Mouse (Mus musculus): ENCODE data around the gene Ccdc181. TPM values are rescaled to one million over a fixed set of nuclear protein-coding genes. Genes with fewer than 3 reads are reported as not detected.
"Not testable (repeated sequence)": the region's sequence is repeated elsewhere in the genome, so short reads cannot be mapped to it uniquely, and the experiment has no call there.

Ccdc181 gene
- 1 to 10 TPM; 8.6 to 9.2 TPM for total RNA-seq (2021)
- 2.7 TPM in 2 replicates for polyA plus RNA-seq (2012; rRNA removed)
- long read RNA-seq, transcript Ccdc181-201 (6 exons, 1,909 nt): major isoform, 7 of 9 reads
- long read RNA-seq, partial matches to known transcripts: 0 of 9 reads
- long read RNA-seq, other reads (novel, unspliced or antisense): 2 of 9 reads

DNA sequence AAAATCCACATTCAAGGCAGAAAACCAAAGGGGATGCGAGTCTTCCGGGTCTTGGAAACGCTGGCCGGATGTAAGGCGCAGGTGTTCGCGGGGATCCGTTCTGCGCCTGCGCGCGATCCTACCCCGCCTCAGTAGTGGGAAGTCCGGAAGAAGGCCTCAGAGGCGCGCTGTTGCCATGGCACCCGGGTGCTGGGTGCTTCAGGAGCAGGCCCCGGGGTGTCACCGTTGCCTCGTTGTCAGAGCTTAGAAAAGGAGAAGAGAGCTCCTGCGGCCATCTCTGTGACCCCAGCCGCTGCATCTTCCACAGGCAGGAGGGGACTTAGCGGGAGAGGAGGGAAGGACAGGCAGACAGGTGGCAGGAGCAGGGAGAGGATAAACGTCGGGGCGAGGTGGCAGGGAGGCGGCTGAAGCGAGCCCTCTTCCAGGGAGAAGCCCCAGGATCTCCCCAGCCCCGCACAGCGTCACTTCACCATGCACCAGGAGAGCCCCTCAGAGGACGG is at the start of gene Ccdc181:
Ccdc181 (plus strand) TSS at position 131 of the 500 bp plus-strand sequence.
- Histone ChIP-seq H3K27me3 (ENCODE audit: control insufficient read depth, insufficient read depth, low read length) (no peaks in the 10 kb centered on the region), H3K27ac (0 out of 2 replicates have a peak within 1 kb of the TSS, but pooled peaks have one; percentile 1), H3K4me1 (ENCODE audit: control insufficient read depth, insufficient read depth, low read length) (no peaks in the 10 kb centered on the region), H3K79me2 (replicated peaks; ENCODE audit: control insufficient read depth, insufficient read depth, low read length) (no peaks in the 10 kb centered on the region), H3K36me3 (ENCODE audit: control insufficient read depth, insufficient read depth, low read length) (no peaks in the 10 kb centered on the region), H3K9ac (ENCODE audit: low read depth, low read length) (peak within 1 kb of the TSS; percentile 65), H3K4me3 (peak within 1 kb of the TSS; percentile 52)
- intact Hi-C loops (cut with DNase I): loop anchor here (1.0 to 2.0 kb wide), 2 partner anchors 26 to 31 kb away; partner anchors contain the start of genes Blzf1 and Slc19a2
- under 1% methylated on average over 31 of the region's 31 CpGs for WGBS
- no peak for TF ChIP-seq EP300 (IDR thresholded peaks at IDR 0.05; ENCODE audit: insufficient read depth, low read depth, low read length)
- TF ChIP-seq POLR2A (IDR thresholded peaks at IDR 0.05; ENCODE audit: insufficient read depth, low read depth, low read length): peak; percentile 44; the same call in 1 of the 2 replicates
- DNase-seq: peak; percentile 91 to 94

- H3K27ac ChIP-seq; H3K4me1 ChIP-seq (ENCODE audit: control insufficient read depth, insufficient read depth, low read length); H3K9ac ChIP-seq (ENCODE audit: low read depth, low read length); H3K4me3 ChIP-seq; H3K36me3 ChIP-seq (ENCODE audit: control insufficient read depth, insufficient read depth, low read length); DNase-seq; intact Hi-C loops (cut with DNase I); H3K79me2 ChIP-seq (replicated peaks; ENCODE audit: control insufficient read depth, insufficient read depth, low read length); H3K27me3 ChIP-seq (ENCODE audit: control insufficient read depth, insufficient read depth, low read length): not testable (repeated sequence)
- WGBS: 84% methylated on average over 2 of the region's 4 CpGs
Observed at GRCm38 (mm10) chr1:164231937-164232570, 43.3 kb upstream of the Ccdc181 start.

GRCm38 (mm10) chr1:164233447-164233846 is 41.9 kb upstream of the Ccdc181 start:
- WGBS: 69% methylated on average over 1 of the region's 1 CpGs
- TF ChIP-seq CTCF (IDR thresholded peaks at IDR 0.05) (no peak), EP300 (IDR thresholded peaks at IDR 0.05; ENCODE audit: insufficient read depth, low read depth, low read length) (no peak), POLR2A (IDR thresholded peaks at IDR 0.05; ENCODE audit: insufficient read depth, low read depth, low read length) (no peak)
- H3K27ac ChIP-seq: no peak overlapping the region
- intact Hi-C loops (cut with DNase I): no loop called here
- DNase-seq: no peak
- H3K4me3 ChIP-seq: no peak overlapping the region
- no peaks in the 10 kb centered on the region for H3K4me1 ChIP-seq (ENCODE audit: control insufficient read depth, insufficient read depth, low read length)
- no peaks in the 10 kb centered on the region for H3K36me3 ChIP-seq (ENCODE audit: control insufficient read depth, insufficient read depth, low read length)
- no peaks in the 10 kb centered on the region for H3K79me2 ChIP-seq (replicated peaks; ENCODE audit: control insufficient read depth, insufficient read depth, low read length)
- H3K9ac ChIP-seq (ENCODE audit: low read depth, low read length): no peak overlapping the region
- no peaks in the 10 kb centered on the region for H3K27me3 ChIP-seq (ENCODE audit: control insufficient read depth, insufficient read depth, low read length)

DNA sequence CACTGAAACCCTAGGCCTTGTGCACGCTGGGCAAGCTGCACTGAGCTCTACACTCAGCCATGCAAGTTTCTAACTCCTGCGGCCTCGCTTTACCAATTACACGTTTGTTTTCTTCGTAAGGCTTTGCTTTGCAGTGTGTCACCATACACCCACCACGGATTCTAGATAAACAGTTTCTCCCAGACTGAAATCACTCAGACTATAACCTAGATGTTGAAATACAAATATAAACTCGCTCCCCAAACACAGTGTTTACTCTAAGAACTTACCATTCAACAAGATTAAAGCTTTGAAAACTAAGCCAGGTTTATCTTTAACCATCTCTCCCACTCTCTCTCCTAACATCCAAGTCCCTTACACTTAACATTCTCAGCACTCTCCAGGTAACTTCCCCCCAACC is 40.3 kb upstream of the Ccdc181 start:
- intact Hi-C loops (cut with DNase I): no loop called here
- 73% methylated on average over 7 of the region's 7 CpGs for WGBS
- no peak overlapping the region for H3K4me3 ChIP-seq
- no peak for DNase-seq
- H3K27me3 ChIP-seq (ENCODE audit: control insufficient read depth, insufficient read depth, low read length): no peaks in the 10 kb centered on the region
- H3K36me3 ChIP-seq (ENCODE audit: control insufficient read depth, insufficient read depth, low read length): no peaks in the 10 kb centered on the region
- H3K79me2 ChIP-seq (replicated peaks; ENCODE audit: control insufficient read depth, insufficient read depth, low read length): no peaks in the 10 kb centered on the region
- no peaks in the 10 kb centered on the region for H3K4me1 ChIP-seq (ENCODE audit: control insufficient read depth, insufficient read depth, low read length)
- no peak for TF ChIP-seq POLR2A (IDR thresholded peaks at IDR 0.05; ENCODE audit: insufficient read depth, low read depth, low read length)
- TF ChIP-seq CTCF (IDR thresholded peaks at IDR 0.05): no peak
- TF ChIP-seq EP300 (IDR thresholded peaks at IDR 0.05; ENCODE audit: insufficient read depth, low read depth, low read length): no peak
- H3K9ac ChIP-seq (ENCODE audit: low read depth, low read length): no peak overlapping the region
- H3K27ac ChIP-seq: no peak overlapping the region

DNA sequence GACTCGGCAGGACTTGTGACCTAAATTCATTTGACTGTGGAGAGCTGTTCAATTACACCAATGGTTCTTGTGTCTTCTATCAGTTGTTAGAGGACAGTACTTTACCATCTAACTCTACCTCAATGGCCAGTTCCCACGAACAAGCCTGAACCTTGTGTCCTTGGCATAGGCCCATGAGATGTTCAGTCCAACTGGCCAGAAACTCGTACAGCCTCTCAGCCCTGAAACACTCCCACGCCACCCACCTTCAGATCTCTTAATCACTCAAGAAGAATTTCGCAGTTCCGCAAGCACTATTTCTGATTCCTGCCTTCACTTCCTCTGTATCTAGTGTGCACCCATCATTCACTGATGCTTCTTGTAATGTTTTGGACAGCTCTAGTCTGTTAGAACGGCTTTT is 39.3 kb upstream of the Ccdc181 start:
- intact Hi-C loops (cut with DNase I): no loop called here
- Histone ChIP-seq H3K27ac (no peak overlapping the region), H3K9ac (ENCODE audit: low read depth, low read length) (no peak overlapping the region), H3K36me3 (ENCODE audit: control insufficient read depth, insufficient read depth, low read length) (no peaks in the 10 kb centered on the region), H3K79me2 (replicated peaks; ENCODE audit: control insufficient read depth, insufficient read depth, low read length) (no peaks in the 10 kb centered on the region), H3K27me3 (ENCODE audit: control insufficient read depth, insufficient read depth, low read length) (no peaks in the 10 kb centered on the region), H3K4me3 (no peak overlapping the region), H3K4me1 (ENCODE audit: control insufficient read depth, insufficient read depth, low read length) (no peaks in the 10 kb centered on the region)
- TF ChIP-seq EP300 (IDR thresholded peaks at IDR 0.05; ENCODE audit: insufficient read depth, low read depth, low read length): no peak
- no peak for TF ChIP-seq CTCF (IDR thresholded peaks at IDR 0.05)
- no peak for TF ChIP-seq POLR2A (IDR thresholded peaks at IDR 0.05; ENCODE audit: insufficient read depth, low read depth, low read length)
- peak; percentile 29 to 50 for DNase-seq
- 35% methylated on average over 7 of the region's 7 CpGs for WGBS

- intact Hi-C loops (cut with DNase I): no loop called here
- 81% methylated on average over 2 of the region's 2 CpGs for WGBS
- no peak overlapping the region for H3K27ac ChIP-seq
- no peaks in the 10 kb centered on the region for H3K36me3 ChIP-seq (ENCODE audit: control insufficient read depth, insufficient read depth, low read length)
- no peak overlapping the region for H3K9ac ChIP-seq (ENCODE audit: low read depth, low read length)
- H3K4me1 ChIP-seq (ENCODE audit: control insufficient read depth, insufficient read depth, low read length): no peaks in the 10 kb centered on the region
- no peak overlapping the region for H3K4me3 ChIP-seq
- H3K27me3 ChIP-seq (ENCODE audit: control insufficient read depth, insufficient read depth, low read length): no peaks in the 10 kb centered on the region
- H3K79me2 ChIP-seq (replicated peaks; ENCODE audit: control insufficient read depth, insufficient read depth, low read length): no peaks in the 10 kb centered on the region
- no peak for DNase-seq
- TF ChIP-seq POLR2A (IDR thresholded peaks at IDR 0.05; ENCODE audit: insufficient read depth, low read depth, low read length) (no peak), CTCF (IDR thresholded peaks at IDR 0.05) (no peak)
Observed at GRCm38 (mm10) chr1:164241494-164241893, 33.9 kb upstream of the Ccdc181 start.

Measured in heart, adult 2 months (tissue).